Mouse (Mus musculus): Measurements from ENCODE around the gene Diaph3.
"Not testable (repeated sequence)": the region's sequence is repeated elsewhere in the genome, so short reads cannot be mapped to it uniquely, and the experiment has no call there.

Gene Diaph3

DNA sequence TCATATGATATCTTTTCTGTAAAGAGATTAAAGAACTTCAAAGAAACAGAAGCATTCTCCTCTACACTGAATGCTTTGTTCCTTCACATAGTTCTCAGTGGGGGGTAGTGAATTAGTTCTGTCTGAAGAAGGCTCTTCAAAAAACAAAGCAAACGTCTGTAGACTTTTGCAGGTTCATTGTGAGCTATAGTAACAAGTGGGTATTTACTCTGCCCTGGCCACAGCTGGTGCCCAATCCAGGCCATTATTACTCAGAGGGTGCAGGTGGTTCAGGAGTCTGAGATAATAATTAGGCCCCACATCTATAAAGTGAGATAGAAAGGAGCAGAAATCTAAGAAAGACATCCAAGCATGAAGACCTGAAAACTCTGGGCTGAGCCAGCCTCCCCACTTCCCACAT, 409.7 kb downstream of the Diaph3 start:
- DNase-seq (ENCODE audit: low spot score) = no peak

DNA sequence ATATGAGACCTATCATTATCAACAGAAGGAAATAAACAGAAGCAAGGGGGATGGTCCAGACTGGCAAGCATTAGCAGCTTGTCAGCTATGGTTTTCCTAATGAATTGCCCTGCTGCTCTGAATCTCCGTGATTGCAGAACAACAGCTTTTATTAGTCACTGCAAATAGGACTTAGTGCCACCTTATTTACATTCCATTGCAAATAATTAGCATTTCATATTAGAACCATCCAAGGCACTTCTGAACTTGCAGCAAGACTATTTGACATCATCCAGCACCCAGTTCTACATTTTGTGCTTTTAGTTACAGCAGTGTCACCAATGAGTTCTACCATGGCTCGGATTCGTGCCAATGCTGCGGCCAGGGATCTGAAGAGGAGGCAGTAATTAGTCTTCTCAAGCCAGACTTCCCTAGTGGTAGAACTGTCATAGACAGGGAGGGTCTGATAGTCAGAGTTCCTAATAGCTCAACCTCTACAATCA, 411.4 kb downstream of the Diaph3 start:
- no peak for DNase-seq (ENCODE audit: low spot score)

- DNase-seq (ENCODE audit: low spot score) = no peak
Observed at GRCm38 (mm10) chr14:86727538-86728045, 413.4 kb downstream of the Diaph3 start.

DNA sequence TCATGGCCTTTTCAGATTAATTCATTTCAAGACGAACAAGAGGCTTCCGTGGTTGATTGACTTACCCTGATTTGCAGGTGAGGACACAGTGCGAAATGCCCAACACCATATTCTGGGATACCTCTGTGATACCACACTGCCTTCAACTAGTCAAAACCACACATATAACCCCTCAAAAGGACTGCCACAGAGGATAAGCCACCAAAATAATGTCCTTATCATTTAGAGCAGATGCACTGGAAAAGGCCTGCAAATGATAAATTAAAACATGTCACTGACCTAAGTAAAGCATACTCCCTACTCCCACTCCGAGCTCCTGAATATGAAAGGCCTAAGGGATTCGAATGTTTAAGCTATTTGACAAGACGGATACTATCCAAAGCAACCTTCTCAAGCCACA, 419.3 kb downstream of the Diaph3 start:
- DNase-seq (ENCODE audit: low spot score) = no peak

GRCm38 (mm10) chr14:86721082-86721481, 420.0 kb downstream of the Diaph3 start:
- no peak for DNase-seq (ENCODE audit: low spot score)

DNA sequence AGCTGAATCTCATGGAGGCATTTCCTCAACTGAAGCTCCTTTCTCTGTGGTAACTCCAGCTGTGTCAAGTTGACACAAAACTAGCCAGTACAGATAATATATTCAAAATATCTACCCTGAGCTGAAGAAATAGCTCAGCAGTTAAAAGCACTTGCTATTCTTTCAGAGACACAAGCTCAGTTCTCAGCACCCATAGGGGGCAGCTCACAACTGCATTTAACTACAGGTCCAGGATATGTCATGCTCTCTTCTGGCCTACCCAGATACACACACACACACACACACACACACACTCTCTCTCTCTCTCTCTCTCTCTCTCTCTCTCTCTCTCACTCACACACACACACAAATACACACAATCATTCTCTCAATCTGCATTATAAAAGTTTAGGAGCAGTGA, 420.6 kb downstream of the Diaph3 start:
- DNase-seq (ENCODE audit: low spot score) = not testable (repeated sequence)

GRCm38 (mm10) chr14:86714088-86714690, 426.8 kb downstream of the Diaph3 start:
- DNase-seq (ENCODE audit: low spot score) = no peak

DNA sequence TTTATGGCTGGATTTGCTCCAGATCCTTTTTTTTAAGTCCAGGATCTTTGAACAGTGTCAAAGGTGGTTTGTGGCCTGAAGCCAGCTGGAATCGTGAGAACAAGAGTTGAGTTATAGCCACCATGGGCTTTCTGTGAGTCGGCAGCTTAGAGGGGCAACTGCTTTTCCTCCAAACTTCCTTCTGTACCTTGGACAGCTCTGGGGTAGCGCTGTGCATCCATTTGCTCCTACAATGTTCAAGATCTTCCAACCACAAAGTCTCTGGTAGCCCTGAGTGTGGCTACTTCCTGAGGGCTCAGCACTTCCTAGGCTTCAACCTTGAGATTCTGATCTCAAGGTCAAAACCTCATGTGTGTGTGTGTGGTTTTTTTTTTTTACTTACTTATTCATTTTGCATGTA, 437.0 kb downstream of the Diaph3 start:
- DNase-seq (ENCODE audit: low spot score) = no peak

- no peak for DNase-seq (ENCODE audit: low spot score)
Observed at GRCm38 (mm10) chr14:86701145-86701544, 439.9 kb downstream of the Diaph3 start.

GRCm38 (mm10) chr14:86697887-86698286, 443.1 kb downstream of the Diaph3 start:
- no peak for DNase-seq (ENCODE audit: low spot score)

DNA sequence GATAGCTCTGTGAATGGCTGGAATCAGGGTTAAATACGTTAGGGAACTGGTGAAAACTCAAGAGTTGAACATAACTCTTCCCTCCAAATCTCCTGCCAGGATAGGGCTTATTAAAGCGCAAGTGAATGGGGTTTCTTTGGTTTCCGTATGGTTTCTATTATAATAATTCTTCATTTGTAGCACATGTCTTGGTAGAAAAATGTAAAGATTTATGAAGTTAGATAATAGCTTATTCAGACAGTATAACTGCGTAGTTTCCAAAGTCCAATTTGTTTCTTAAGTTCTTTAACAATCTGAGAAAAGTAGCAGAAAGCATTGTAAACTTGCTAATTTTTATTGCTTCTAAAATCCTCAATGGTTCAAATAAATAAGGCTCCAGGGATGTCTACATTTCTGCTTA, 448.3 kb downstream of the Diaph3 start:
- no peak for DNase-seq (ENCODE audit: low spot score)

GRCm38 (mm10) chr14:86691298-86691697, 449.7 kb downstream of the Diaph3 start:
- no peak for DNase-seq (ENCODE audit: low spot score)

DNA sequence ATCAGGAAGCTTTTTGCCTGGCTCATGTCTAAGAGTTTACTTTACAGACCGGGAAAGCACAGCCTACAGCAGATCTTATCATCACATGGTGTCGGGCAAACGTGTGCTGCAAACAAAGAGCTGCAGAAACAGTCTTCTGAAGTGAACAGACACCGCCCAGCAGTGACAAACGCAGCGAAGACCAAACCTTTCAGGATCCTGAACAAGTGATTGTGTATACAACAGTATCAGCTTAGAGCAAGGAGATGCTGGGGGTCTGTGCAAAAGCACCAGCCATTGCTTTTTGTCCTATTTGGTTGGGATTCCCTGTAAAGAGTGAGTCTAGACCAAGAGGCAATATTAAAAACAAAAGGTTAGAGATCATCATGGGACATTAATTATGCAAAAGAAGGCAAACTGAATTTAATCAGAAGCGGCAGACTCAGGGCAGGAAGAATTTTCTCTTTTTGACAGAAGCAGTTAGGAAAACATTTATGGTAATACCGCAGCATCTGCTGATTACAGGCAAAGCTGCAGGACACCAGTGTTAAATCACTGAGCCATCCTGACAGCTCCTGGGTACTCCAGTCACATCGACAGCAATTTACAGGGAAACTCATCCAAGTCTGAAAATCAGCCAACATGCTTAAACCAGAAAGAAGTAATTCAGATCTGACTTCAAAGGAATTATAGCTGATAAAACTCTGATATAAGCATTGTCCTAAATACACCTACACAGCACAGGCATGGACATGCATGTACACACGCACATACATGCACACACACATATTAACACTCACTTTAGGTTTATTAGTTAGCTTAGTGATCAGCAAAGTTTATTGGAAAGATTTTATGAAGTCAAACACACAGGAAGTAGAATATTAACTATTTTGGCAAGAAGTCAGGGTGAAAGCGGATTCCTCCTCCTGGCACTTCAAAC, 456.2 kb downstream of the Diaph3 start:
- no peak for DNase-seq (ENCODE audit: low spot score)

GRCm38 (mm10) chr14:86681951-86682350, 459.1 kb downstream of the Diaph3 start:
- DNase-seq (ENCODE audit: low spot score) = no peak

DNA sequence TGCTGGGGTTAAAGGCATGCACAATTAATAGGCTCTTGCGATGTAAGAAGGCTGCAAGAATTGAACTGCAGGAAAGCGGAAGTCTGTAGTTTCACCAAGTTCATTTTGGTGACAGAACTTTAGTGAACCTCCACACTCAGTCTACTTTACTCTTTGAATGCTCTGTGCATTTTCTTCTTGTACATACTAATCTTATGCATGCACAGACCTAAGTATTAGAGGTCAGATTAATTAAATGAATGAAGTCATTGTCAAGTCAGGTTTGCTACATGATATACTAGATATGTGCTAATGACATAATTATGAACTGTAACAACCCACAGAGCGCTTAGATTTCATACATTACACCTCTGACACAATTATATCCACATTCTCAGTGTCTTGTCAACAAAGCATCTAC, 462.0 kb downstream of the Diaph3 start:
- DNase-seq (ENCODE audit: low spot score) = no peak

DNA sequence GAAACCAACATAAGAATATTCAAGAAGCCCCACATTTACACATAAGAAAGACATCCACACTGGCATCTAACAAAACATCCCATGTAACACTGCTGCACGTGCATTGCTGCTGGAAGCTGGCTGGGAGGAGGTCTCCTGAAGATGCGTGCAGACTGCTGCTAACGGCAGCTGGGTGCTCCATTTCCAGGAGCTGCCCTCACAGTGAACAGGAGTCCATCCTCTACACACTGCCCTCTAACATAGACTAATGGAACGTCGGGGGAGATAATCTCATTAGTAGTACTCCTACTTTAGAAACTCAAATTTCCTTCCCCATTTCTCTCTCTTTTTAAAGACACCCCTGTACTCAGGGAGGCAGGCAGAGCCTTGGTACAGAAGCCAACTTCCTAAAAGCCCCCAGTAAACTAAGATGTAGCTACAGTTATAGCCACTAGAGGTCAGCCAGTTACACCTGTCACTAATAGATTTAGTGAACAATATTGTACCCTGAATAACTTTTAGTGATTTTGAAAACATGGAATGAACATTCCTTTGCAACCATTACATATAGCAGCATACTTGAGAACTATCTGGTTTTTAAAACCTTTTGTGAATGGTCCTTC, 462.8 kb downstream of the Diaph3 start:
- no peak for DNase-seq (ENCODE audit: low spot score)

DNA sequence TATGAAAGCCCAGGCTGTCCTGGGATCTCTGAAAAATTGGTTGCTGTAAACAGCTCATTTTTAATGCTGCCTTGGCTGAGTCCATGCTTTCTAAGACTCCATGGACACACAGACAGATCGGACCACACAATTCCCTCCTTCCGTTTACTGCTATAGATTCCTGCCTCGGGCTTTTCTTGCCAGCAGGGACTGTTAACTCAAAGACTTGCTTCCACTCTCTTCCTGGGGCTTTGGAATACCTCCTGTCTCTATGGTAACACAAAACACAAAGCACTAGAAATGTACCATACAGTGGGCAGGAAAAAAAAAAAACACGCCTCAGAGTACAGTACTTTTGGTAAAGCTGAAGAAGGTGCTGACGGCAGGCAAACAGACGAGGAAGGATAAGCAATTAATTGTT, 464.0 kb downstream of the Diaph3 start:
- no peak for DNase-seq (ENCODE audit: low spot score)

GRCm38 (mm10) chr14:86675314-86675713, 465.7 kb downstream of the Diaph3 start:
- DNase-seq (ENCODE audit: low spot score) = no peak

- no peak for DNase-seq (ENCODE audit: low spot score)
Observed at GRCm38 (mm10) chr14:86662846-86663245, 478.2 kb downstream of the Diaph3 start.

GRCm38 (mm10) chr14:86660556-86660955, 480.5 kb downstream of the Diaph3 start:
- no peak for DNase-seq (ENCODE audit: low spot score)

DNA sequence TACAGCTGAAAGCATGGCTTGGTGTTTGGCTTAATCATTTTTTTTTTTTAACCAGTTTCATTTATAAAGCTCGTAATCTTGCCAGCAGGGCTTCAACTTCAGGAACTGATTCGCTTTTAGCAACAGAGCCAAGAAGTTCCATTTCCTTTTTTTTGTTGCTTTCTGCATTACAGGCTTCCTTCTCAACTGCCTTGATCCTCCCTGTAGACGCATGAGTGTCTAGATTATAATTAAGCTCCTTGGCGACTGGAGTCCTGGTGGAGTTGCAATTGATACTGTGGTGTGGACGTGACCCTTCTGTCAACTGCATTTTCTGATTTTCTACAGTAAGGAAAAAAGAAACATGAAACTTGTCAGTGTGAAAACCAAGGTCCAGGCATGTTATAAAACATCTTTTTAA, 484.8 kb downstream of the Diaph3 start:
- no peak for DNase-seq (ENCODE audit: low spot score)

DNA sequence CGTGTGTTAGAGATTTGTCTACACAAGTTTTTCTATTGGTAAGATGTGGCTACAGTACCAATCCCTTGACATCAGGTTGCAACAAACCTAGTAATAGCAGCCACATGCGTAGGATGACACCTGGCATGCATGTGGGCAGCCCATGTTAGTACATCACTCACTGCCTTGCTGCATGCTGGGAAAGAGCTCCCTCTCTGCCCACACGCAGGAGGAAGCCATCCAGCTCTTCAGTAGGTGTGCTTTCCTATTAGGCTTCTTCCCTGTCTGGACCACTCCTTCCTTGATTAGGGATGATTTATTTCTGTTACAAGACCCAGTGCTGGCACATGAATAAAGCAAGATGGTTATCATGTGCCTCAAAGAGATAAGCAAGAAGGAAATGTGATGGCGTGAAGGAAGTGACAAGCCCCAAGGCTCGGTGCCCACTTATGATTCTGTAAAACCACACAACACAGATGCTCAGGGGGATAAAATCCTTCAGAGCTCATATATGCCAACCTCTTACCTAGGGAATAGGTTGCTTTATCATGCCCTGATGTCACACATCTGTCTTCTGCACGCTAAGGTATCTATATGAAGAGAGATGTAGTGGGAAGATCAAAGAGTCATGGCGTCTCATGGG, 494.4 kb downstream of the Diaph3 start:
- DNase-seq (ENCODE audit: low spot score) = no peak

Measured in ovary, adult 18-20 months (tissue).